Comparison of ENCODE assay signal across 10 mouse cellular contexts in the genomic region with DNA sequence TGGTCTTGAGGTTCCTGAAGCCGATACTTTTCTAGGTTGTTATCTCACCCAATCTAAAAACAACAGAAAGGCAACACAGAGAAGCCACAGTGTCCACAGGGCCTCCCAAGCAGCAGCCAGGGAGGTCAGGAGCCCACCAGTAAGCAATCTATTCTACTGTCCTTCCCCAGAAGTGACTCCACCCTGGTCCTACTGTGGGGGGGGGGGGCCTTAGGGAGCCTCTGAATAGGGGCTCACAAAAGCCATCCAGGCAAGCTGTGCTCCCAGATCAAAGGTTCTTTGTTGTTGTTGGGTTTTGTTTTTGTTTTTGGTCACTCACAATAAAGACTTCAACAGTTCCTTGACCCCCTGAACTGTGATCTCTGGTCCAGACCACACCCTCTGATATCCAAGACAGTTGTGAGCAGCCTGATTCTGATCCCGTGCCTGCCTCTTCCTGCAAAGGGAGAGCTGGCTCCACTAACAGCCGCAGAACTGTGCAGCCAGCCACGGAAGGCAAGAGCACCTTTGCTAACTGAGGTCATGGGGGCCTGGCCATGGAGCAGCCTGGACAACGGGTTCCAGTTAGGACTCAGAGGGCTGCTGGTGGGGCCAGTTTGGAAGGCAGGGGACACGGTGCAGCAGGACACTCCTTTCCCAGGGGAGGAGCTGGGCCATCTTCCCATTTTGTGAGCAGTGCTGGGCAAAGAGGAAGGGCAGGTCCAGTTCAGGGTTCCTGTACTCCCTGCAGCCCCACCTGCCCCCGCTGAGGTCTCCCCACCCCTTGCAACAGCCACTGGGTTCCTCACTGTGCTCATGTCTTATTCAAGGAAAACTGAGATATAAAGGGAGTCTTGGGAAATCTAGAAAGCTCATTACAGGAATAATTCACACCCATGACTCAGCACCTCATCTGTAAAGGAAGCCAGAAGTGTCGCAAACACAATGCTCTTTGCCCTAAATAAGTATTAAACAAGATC. TPM values are rescaled to one million over a fixed set of nuclear protein-coding genes. Genes with fewer than 3 reads are reported as not detected.
DNase-seq lines count a peak whose midpoint lies in the region; ATAC-seq and TF ChIP-seq lines count a peak whose summit lies in the region.
"Had no signal": no experiment of that assay in that cellular context is flagged by ENCODE, and none has a peak within 500 bp of the region (broad histone marks: within the 10 kb centered on the region; RNA-seq: fewer than 3 reads in every experiment).

No protein-coding gene starts in this region.

- WGBS in heart, embryonic 11.5 days (ENCODE audit: insufficient replicate concordance), result 29% methylated on average over 8 of the region's 8 CpGs
- WGBS in kidney, embryonic 14.5 days, result 22% methylated on average over 8 of the region's 8 CpGs

- in situ Hi-C loops in ES-E14 (cut with MboI; ENCODE audit: low sequenced_read_pairs in 2 of 2, unreplicated experiment in 2 of 2), result no loop called here

- no peak overlapping the region for H3K9ac ChIP-seq in ES-E14 (ENCODE audit: insufficient read depth, low read depth, low read length, poor library complexity, severe bottlenecking)
- no peak overlapping the region for H3K9ac ChIP-seq in heart, embryonic 11.5 days (ENCODE audit: low read depth, low read length)
- H3K9ac ChIP-seq in kidney, embryonic 14.5 days (ENCODE audit: low read depth, low read length), result no peak overlapping the region
- H3K9ac ChIP-seq: embryonic facial prominence, embryonic 13.5 days; neural tube, embryonic 12.5 days had no signal

- H3K27me3 ChIP-seq in heart, embryonic 11.5 days (ENCODE audit: control insufficient read depth, insufficient read depth, low read length), result no peaks in the 10 kb centered on the region
- no peaks in the 10 kb centered on the region for H3K27me3 ChIP-seq in kidney, embryonic 14.5 days (ENCODE audit: control insufficient read depth, insufficient read depth, low read length)
- H3K27me3 ChIP-seq: neural tube, embryonic 12.5 days had no signal

- H3K27ac ChIP-seq in ES-E14 (ENCODE audit: insufficient read depth, low read depth, low read length, poor library complexity, severe bottlenecking), result no peak overlapping the region
- H3K27ac ChIP-seq in heart, embryonic 11.5 days (ENCODE audit: low read depth, low read length), result no peak overlapping the region
- H3K27ac ChIP-seq in kidney, embryonic 14.5 days (ENCODE audit: low read depth, low read length), result no peak overlapping the region
- H3K27ac ChIP-seq: embryonic facial prominence, embryonic 13.5 days; neural tube, embryonic 12.5 days had no signal

- H3K9me3 ChIP-seq in ES-E14 (ENCODE audit: control insufficient read depth, insufficient read depth, low read depth, low read length), result no peaks in the 10 kb centered on the region
- no peaks in the 10 kb centered on the region for H3K9me3 ChIP-seq in heart, embryonic 11.5 days (replicated peaks; ENCODE audit: control insufficient read depth, low read length)
- H3K9me3 ChIP-seq in kidney, embryonic 14.5 days (ENCODE audit: control insufficient read depth, low read length), result no peaks in the 10 kb centered on the region
- H3K9me3 ChIP-seq: embryonic facial prominence, embryonic 13.5 days; neural tube, embryonic 12.5 days had no signal

- H3K4me2 ChIP-seq in heart, embryonic 11.5 days, result no peak overlapping the region
- no peak overlapping the region for H3K4me2 ChIP-seq in kidney, embryonic 14.5 days (replicated peaks; ENCODE audit: low read depth, low read length)
- H3K4me2 ChIP-seq: embryonic facial prominence, embryonic 13.5 days; neural tube, embryonic 12.5 days had no signal

- H3K4me1 ChIP-seq in ES-E14 (ENCODE audit: control insufficient read depth in 2 of 2, insufficient read depth in 2 of 2, low read length in 2 of 2, poor library complexity in 1 of 2), result peaks cover 10 to 23% of the 10 kb centered on the region in 2 experiments
- peaks cover 5% of the 10 kb centered on the region for H3K4me1 ChIP-seq in heart, embryonic 11.5 days (ENCODE audit: control insufficient read depth, insufficient read depth, low read length)
- H3K4me1 ChIP-seq in kidney, embryonic 14.5 days (ENCODE audit: control insufficient read depth, insufficient read depth, low read length), result peaks cover 12% of the 10 kb centered on the region

- peak overlapping the region in 1 of 2 experiments; percentile 24; a peak in 2 of 4 replicates for H3K4me3 ChIP-seq in ES-E14 (ENCODE audit: insufficient read depth in 1 of 2, low read depth in 1 of 2, low read length in 2 of 2, poor library complexity in 1 of 2, severe bottlenecking in 1 of 2)
- H3K4me3 ChIP-seq in heart, embryonic 11.5 days (ENCODE audit: low read depth, low read length), result no peak overlapping the region
- H3K4me3 ChIP-seq in kidney, embryonic 14.5 days (ENCODE audit: low read length), result no peak overlapping the region
- H3K4me3 ChIP-seq: embryonic facial prominence, embryonic 13.5 days; neural tube, embryonic 12.5 days had no signal

- 0 out of 2 replicates have a peak, but pooled peaks have one; percentile 29 for ATAC-seq in heart, embryonic 11.5 days (replicated peaks; ENCODE audit: insufficient number of reproducible peaks, low FRiP score, low TSS enrichment)
- peak; percentile 71 for ATAC-seq in kidney, embryonic 14.5 days (ENCODE audit: low FRiP score, low TSS enrichment)

- no peaks in the 10 kb centered on the region for H3K36me3 ChIP-seq in ES-E14 (ENCODE audit: control insufficient read depth, insufficient read depth, low read length, poor library complexity, severe bottlenecking)
- H3K36me3 ChIP-seq in heart, embryonic 11.5 days (ENCODE audit: control insufficient read depth, insufficient read depth, low read length), result no peaks in the 10 kb centered on the region
- H3K36me3 ChIP-seq in kidney, embryonic 14.5 days (ENCODE audit: control insufficient read depth, insufficient read depth, low read length), result no peaks in the 10 kb centered on the region
- H3K36me3 ChIP-seq: embryonic facial prominence, embryonic 13.5 days; neural tube, embryonic 12.5 days had no signal

- DNase-seq in ES-E14 (ENCODE audit: low read depth, low spot score), result no peak
- DNase-seq in adrenal gland, adult 8-10 months, result peak; percentile 85
- DNase-seq in lung, postnatal 36 days, result peak; percentile 94
- no peak for DNase-seq in left cerebral cortex, adult 9 months (ENCODE audit: low spot score in 2 of 2)
- DNase-seq in layer of hippocampus, adult 9-11 months, result no peak
- no peak for DNase-seq in thymus, postnatal 25 days

TF ChIP-seq in ES-E14, 5 proteins besides CTCF, POLR2A, EP300 and RAD21:
- TF ChIP-seq MAFK (IDR thresholded peaks at IDR 0.05; ENCODE audit: insufficient read depth, low read depth, low read length), result peak; percentile 59
- TF ChIP-seq ZNF384 (IDR thresholded peaks at IDR 0.05; ENCODE audit: low read depth, low read length), result no peak
TF ChIP-seq in ES-E14: peak in this region for 1.

RNA-seq across cellular contexts. Expression of gene Nfkbia, which starts 18.9 kb away (rescaled TPM):
- 30.6 and 34.7 TPM in 2 replicates for total RNA-seq in ES-E14 (2012; rRNA removed)
- total RNA-seq in adrenal gland, adult 8-10 months (2022), result 10 to 100 TPM; 76.2 to 98.5 (median 86.4) TPM
- polyA plus RNA-seq in heart, embryonic 11.5 days (2014; fragmentation: Nextera tagmentation; extraction: Ambion mirVana), result 42.6 and 52.2 TPM in 2 replicates
- polyA plus RNA-seq in kidney, embryonic 14.5 days (2014; fragmentation: Nextera tagmentation; extraction: Ambion mirVana), result 69.0 and 75.2 TPM in 2 replicates

Comparison
In these comparisons a context has a peak if more than half of its experiments do, and no peak if none do; other contexts are left out.
1. DNase-seq: peak in adrenal gland, adult 8-10 months (single experiment) and lung, postnatal 36 days (single experiment); none in ES-E14 (single experiment), left cerebral cortex, adult 9 months (0 of 2), layer of hippocampus, adult 9-11 months (single experiment) and thymus, postnatal 25 days (single experiment).